Mouse (Mus musculus) right cerebral cortex, postnatal 4 days (tissue): Measurements from ENCODE around the gene Ugt2b1.
"Not testable (repeated sequence)": the region's sequence is repeated elsewhere in the genome, so short reads cannot be mapped to it uniquely, and the experiment has no call there.

Experiments
- DNase-seq: peaks from one replicate; pipeline ENCODE4 v3.0.0-alpha.2; 2022

The Ugt2b1 gene

DNA sequence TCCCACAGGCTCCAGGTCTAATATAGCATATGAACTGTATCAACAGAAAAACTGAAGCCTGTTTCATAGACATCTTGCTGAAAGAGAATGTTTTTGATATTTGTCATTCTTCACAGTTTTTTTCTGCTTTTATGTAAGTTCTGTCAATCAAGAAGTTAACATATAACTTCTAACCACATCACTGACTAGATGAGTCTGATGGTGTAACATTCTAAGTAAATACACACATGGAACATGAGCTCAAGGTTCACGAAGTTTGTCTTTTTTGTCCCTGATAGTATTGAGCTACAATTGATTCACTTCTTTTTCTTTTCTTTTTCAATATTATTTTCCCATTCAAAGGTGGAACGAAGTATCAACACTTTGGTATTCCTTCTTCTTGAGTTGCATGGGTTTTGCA, at the start of gene Ugt2b1:
TSS of gene Ugt2b1 (minus strand) at position 105 of the 400 bp plus-strand sequence.
- DNase-seq = no peak

DNA sequence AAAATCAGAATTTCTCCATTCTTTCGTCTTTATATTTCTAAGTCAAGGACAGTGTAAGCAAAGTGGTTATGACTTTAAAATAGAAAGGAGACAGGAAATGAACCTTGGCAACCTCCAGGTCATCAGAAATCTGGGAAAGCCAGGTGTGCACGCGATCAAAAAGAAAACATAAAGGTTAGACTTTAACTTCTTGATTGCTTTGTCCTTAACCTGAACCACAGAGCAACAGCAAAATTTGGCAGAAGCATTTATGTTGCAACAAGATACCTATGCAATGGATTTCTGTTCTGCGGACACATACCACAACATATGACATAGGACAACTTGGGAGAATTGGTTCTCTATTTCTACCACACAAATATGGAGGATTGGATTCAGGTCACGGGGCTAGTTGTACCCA, 40.9 kb upstream of the Ugt2b1 start:
- DNase-seq = not testable (repeated sequence)

DNA sequence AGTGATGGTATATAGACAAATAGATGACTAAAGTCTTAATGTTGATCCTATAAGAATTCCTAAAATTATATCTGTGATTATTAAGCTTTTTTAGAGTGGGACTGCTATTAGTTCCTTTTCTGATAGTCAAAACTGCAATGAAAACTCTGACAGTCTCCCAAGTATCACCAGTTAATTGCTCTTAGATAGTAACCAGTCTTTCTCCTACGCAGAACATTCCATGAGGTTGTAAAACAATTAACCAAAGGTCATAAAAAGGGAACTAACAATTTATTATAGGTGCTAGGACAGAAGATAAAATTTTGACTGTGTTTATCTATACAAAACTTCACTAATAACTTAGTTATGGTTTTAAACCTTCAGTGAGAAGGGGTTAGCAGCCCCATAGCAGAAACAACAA, 36.5 kb upstream of the Ugt2b1 start:
- not testable (repeated sequence) for DNase-seq

DNA sequence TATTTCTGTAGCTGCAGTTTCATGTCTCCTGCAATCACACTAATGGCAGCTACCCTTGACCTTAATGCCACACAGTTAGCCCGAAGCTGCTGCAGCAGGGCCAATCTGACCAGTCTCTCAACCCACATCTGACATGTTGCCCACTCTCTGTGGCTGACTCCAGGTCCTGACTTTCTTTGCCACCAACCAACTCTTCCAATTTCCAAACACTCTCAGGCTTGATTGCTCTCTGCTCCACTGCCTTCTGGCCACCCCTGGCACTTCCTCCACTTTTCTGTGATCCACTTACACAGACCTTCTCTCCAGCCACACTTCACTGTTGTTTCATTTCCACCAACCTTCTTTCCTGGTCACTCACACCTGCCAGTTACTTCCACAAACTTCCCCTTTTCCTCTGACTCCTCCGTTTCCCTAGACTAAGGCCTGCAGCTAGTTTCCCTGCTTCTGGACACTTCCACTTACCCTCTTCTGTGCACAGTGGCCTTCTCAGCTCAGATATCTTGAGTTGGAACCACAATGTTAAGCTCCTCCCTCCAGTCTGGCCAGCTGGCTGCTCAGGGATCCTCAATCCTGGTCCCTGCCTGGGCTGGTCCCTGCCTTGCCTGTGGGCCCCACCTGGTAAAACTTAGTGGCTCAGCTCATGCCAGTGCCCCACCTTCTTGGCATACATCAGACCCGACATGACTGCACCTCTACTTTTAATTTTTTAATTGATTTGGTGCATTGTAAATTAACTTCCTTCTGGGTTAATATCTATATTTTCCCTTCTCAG, 35.4 kb upstream of the Ugt2b1 start:
- no peak for DNase-seq

DNA sequence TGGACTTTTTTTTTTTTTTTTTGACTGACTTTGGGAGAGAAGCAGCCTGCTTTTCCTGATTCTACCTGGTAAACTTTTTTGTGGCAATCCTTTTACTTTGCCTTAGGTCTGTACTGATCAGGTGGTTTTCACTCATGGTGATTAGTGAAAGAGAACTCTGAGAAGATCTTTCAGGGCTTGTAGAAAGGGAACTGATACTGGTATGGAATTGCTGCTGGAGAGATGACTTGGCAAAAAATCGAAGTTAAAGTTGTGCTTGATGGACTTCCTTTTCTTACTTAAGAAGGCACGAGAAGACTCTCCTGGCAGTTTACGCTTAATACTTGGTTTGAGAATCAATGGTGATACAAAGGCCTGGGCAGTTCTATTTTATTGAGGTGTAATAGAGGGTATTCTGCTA, 34.2 kb upstream of the Ugt2b1 start:
- no peak for DNase-seq

DNA sequence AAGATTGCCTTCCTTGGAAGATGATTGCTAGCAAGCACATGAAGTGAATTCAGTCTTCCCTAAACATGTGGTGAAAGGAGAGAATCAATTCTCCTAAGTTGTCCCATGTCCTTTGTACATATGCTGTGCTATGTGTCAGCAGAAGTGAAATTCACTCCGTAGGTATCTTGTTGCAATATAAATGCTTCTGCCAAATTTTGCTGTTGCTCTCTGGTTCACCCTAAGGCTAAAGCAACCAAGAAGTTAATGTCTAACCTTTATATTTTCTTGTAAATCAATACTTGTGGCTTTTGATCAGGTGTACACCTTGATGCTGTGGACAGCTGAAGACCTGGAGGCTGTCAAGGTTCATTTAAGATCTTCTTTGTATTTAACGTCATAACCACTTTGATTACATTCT, 15.8 kb upstream of the Ugt2b1 start:
- DNase-seq = no peak

DNA sequence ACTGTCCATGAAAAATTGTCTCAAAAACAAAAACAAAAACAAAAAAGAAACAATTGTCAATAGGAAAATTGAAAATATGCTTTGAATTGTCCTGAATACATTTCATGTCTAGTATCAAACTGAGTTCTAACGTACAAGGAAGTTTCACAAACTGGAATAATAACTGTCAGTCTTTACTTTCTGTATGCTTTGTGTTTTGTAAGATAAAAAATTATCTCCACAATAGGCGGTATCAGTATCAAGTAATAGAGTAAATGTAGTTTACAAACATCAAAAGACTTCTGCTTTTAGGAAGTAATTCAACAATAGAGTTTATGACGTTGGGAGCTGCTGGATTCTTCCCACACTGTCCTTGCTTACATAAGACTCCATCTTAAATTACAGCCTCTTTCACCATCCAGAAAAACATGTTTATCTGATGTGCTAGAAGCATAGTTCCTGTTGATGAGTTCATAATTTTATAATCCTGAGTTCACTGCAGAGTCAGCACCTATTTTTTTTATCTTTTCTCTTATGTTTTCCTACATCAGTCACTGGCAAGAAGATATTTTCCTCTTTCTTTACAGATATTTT, 5.6 kb downstream of the Ugt2b1 start:
- no peak for DNase-seq

DNA sequence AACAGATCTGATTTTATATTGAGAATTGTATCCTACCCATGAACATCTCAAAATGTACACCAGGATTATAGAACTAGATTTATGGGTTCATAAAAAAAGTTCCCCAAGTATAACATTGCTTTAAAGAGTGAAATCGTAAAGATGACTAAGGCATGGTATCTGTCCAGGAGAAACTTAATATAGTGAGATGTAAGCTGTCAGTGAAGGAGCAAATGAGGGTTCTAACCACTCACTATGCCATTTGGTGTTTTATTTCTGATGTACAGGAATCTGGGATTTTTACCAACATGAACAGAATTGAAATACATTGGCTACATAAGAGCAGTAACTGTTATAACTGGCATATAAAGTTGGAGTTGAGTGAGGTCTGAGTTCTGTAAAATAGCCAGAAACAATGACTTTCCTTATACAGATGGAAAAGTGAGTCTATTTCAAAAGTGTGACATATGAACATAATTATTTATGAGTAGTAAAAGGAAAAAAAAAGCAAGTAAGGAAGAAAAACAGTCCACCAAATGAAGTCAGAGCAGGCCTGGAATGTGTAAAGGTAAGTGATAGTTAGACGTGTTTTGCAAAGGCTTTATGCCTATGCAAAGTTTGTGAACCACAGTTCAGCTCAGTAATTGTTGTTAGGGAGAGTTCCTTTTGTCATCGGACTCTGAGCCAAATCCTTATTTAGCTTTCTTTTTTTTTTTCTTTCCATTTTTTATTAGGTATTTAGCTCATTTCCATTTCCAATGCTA, 14.8 kb downstream of the Ugt2b1 start:
- no peak for DNase-seq

DNA sequence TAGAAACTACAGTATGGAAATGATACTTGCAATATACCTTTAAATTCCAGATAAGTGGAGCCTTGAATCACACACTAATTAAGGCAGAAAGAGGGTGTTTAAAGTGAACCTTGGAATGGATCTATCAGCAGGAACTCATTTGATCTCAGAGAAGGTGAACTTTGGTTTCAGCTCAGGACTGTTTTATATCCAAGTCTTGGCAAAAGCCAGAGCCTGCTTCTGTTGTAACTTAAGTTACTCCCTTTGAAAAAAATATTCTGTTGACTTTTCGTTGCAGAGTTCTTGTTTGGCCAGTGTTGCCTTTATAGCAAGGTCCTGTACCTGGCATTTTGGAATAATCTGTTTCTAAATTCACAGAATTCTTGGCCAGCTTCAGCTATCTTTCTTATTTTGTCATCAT, 15.6 kb downstream of the Ugt2b1 start:
- no peak for DNase-seq

DNA sequence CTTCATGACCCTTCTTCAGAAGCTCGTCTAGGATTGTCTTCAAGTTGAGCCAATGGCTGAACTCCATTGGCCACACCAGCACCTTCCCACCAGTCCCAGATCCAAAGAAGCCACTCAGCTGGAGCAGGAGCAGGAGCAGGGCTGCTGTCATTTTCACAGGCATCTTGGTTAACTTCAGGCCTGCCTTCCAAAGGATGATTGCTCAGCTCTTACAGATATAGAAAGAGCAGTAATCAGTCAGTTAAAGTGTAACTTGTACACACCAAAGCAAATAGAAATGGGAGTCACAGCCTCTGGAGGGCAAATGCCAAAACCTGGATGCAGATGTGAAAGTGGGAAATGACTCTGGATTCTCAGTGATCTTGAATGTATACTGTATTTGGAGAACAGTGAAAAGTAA, 19.6 kb downstream of the Ugt2b1 start, which contains the start of gene Ugt2b34:
TSS of gene Ugt2b34 (minus strand) at position 180 of the 400 bp plus-strand sequence.
- no peak for DNase-seq

DNA sequence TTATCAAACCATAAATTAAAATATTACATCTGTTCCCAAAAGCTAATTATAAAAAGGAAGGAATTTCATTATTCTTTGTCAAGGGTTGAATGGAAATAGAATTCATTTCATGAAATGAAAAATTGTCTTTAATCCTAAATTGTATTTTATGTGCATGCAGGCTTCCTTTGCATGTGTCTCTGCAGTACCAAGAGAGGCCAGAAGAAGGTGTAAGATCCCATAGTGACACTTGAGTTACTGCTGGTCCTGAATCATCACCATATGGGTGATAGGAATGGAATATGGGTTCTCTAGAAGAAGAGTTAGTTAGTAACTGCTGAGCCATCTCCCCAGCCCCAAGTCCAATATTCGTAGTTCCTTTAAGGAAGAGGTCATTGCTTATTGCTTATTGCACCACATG, 36.4 kb downstream of the Ugt2b1 start:
- no peak for DNase-seq

DNA sequence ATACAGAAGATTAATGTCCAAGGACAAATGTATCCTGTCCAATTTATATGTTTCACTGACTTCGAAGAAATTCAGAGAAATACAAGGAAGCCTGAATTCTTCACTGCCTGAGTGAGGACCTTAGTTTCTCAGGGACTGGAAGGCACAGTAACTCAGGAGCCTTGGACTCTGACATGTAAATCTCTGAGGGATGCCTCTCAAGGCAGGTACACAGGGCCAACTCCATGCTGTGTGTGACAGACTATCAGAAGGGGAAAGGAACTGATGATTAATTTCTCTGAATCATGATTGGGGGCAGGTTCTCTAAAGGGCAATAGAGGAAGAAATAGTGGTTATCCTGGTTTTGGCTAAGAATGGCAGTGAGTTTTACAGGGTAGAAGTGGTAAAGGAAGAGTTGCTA, 37.9 kb downstream of the Ugt2b1 start:
- no peak for DNase-seq

DNA sequence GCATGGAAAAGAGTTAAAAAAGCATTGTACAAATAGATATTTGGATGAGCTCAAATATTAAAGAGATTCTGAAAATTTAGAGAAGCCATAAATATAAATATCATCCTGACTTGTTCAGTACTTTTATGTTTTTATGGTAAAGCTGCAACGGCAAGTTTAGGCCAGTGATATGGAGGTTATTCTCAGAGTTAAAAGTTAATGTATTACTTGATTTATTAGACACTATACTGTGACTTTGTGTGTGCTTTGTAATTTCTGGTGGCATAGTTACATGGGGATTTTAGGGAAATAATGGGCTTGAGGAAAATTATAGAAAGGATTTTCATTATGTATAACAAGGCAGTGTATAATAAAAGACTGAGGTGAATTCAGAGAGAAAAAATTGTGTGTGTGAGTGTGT, 39.2 kb downstream of the Ugt2b1 start:
- DNase-seq = no peak

DNA sequence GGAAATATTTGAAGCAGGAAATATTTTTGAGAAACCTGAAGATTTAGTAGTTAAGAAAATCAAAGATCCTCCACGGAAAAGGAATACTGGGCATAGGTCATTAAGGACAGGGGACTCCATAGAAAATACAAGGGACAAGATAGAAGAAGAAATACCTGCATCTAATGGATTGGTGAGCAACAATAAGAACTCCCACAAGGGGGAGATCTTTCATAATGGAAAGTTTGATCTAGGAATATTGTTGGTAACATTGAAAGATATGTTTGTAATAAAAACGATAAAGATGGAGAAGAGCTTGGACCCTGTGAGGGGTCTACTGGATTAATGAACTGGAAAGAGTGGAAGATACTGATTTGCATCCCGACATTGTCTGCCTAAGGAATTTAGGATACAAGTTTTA, 39.7 kb downstream of the Ugt2b1 start:
- DNase-seq = no peak

DNA sequence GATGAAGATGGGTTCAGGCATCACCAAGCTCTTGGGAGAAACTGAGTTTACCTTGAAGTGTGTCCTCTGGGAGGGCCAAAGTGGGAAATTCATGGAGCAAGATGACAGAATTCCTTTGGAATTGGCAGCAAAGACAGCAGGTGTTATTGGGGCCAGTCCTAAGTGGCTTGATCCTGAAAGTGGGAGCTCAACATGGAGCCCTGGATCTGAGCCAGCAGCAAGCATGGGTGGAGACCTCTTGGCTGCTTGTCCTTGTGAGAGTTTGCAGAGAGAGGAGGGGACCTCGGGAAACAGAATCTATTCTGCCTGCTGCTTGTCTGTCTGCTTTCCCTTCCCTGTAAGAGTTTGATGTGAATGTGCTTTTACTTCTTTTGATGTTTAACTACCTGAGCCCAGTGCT, 54.5 kb downstream of the Ugt2b1 start:
- no peak for DNase-seq
